Mouse (Mus musculus): ENCODE data around the gene Itsn2. TPM values are rescaled to one million over a fixed set of nuclear protein-coding genes. Genes with fewer than 3 reads are reported as not detected.
A peak's percentile ranks its signal among the peaks of the same experiment; 100 is the strongest.

Itsn2 gene
- polyA plus RNA-seq, 1 experiment from 2014 or later: 39.6 TPM

GRCm38 (mm10) chr12:4558475-4559279 is 33.8 kb upstream of the Itsn2 start:
- Histone ChIP-seq H3K27me3 (replicated peaks) (no peaks in the 10 kb centered on the region), H3K36me3 (no peaks in the 10 kb centered on the region), H3K9ac (no peak overlapping the region), H3K4me2 (replicated peaks) (no peak overlapping the region), H3K4me1 (replicated peaks) (no peaks in the 10 kb centered on the region; the same call in 1 of the 2 replicates), H3K27ac (no peak overlapping the region), H3K9me3 (no peaks in the 10 kb centered on the region), H3K4me3 (replicated peaks) (no peak overlapping the region)
- ATAC-seq: peak; percentile 49
- 62% methylated on average over 9 of the region's 9 CpGs for WGBS

GRCm38 (mm10) chr12:4571864-4572263 is 20.6 kb upstream of the Itsn2 start:
- 21% methylated on average over 5 of the region's 5 CpGs for WGBS
- ATAC-seq: peak; percentile 93

GRCm38 (mm10) chr12:4574065-4574464 is 18.4 kb upstream of the Itsn2 start:
- H3K27me3 ChIP-seq (replicated peaks): no peaks in the 10 kb centered on the region
- no peaks in the 10 kb centered on the region for H3K4me1 ChIP-seq (replicated peaks)
- H3K9me3 ChIP-seq: no peaks in the 10 kb centered on the region
- no peak overlapping the region for H3K9ac ChIP-seq
- no peak overlapping the region for H3K4me2 ChIP-seq (replicated peaks)
- WGBS: 73% methylated on average over 4 of the region's 4 CpGs
- ATAC-seq: peak; percentile 68
- no peaks in the 10 kb centered on the region for H3K36me3 ChIP-seq
- no peak overlapping the region for H3K4me3 ChIP-seq (replicated peaks)
- no peak overlapping the region for H3K27ac ChIP-seq

More at GRCm38 (mm10) chr12:4571864-4572263, 20.6 kb upstream of the Itsn2 start:
- no peak overlapping the region for H3K4me2 ChIP-seq (replicated peaks)
- no peaks in the 10 kb centered on the region for H3K27me3 ChIP-seq (replicated peaks)
- no peaks in the 10 kb centered on the region for H3K9me3 ChIP-seq
- no peaks in the 10 kb centered on the region for H3K36me3 ChIP-seq
- H3K4me3 ChIP-seq (replicated peaks): no peak overlapping the region
- no peaks in the 10 kb centered on the region for H3K4me1 ChIP-seq (replicated peaks)
- no peak overlapping the region for H3K9ac ChIP-seq
- H3K27ac ChIP-seq: no peak overlapping the region

GRCm38 (mm10) chr12:4582326-4582725 is 10.1 kb upstream of the Itsn2 start:
- Histone ChIP-seq H3K9me3 (no peaks in the 10 kb centered on the region), H3K4me1 (replicated peaks) (no peaks in the 10 kb centered on the region), H3K36me3 (no peaks in the 10 kb centered on the region), H3K9ac (no peak overlapping the region), H3K4me3 (replicated peaks) (no peak overlapping the region), H3K4me2 (replicated peaks) (no peak overlapping the region), H3K27ac (no peak overlapping the region), H3K27me3 (replicated peaks) (no peaks in the 10 kb centered on the region)
- no peak for ATAC-seq

- Histone ChIP-seq H3K4me3 (replicated peaks) (no peak overlapping the region), H3K4me2 (replicated peaks) (no peak overlapping the region), H3K4me1 (replicated peaks) (no peaks in the 10 kb centered on the region), H3K27me3 (replicated peaks) (no peaks in the 10 kb centered on the region), H3K27ac (no peak overlapping the region), H3K9ac (no peak overlapping the region), H3K9me3 (no peaks in the 10 kb centered on the region), H3K36me3 (no peaks in the 10 kb centered on the region)
- no peak for ATAC-seq
- WGBS: 77% methylated on average over 2 of the region's 2 CpGs
Observed at GRCm38 (mm10) chr12:4587846-4588245, 4.6 kb upstream of the Itsn2 start.

GRCm38 (mm10) chr12:4588603-4589002 is 3.8 kb upstream of the Itsn2 start:
- H3K9ac ChIP-seq: no peak overlapping the region
- no peak overlapping the region for H3K27ac ChIP-seq
- 76% methylated on average over 3 of the region's 3 CpGs for WGBS
- no peak for ATAC-seq
- H3K27me3 ChIP-seq (replicated peaks): no peaks in the 10 kb centered on the region
- H3K4me3 ChIP-seq (replicated peaks): no peak overlapping the region
- H3K36me3 ChIP-seq: no peaks in the 10 kb centered on the region
- H3K4me1 ChIP-seq (replicated peaks): 0 out of 2 replicates have a peak, but pooled peaks cover under 1% of the 10 kb centered on the region
- H3K9me3 ChIP-seq: no peaks in the 10 kb centered on the region
- H3K4me2 ChIP-seq (replicated peaks): no peak overlapping the region

- Histone ChIP-seq H3K4me3 (replicated peaks) (peak overlapping the region; percentile 96), H3K4me1 (replicated peaks) (peaks cover 5% of the 10 kb centered on the region; the same call in 1 of the 2 replicates), H3K27me3 (replicated peaks) (no peaks in the 10 kb centered on the region), H3K4me2 (replicated peaks) (peak overlapping the region; percentile 85), H3K36me3 (no peaks in the 10 kb centered on the region), H3K27ac (no peak overlapping the region), H3K9me3 (no peaks in the 10 kb centered on the region), H3K9ac (peak overlapping the region; percentile 88; the same call in 1 of the 2 replicates)
- ATAC-seq: no peak
- WGBS: 59% methylated on average over 6 of the region's 6 CpGs
Observed at GRCm38 (mm10) chr12:4592025-4592424, 413 bp upstream of the Itsn2 start.

GRCm38 (mm10) chr12:4593166-4593929 is 910 bp downstream of the Itsn2 start:
- Histone ChIP-seq H3K4me2 (replicated peaks) (peak overlapping the region; percentile 85), H3K27ac (peak overlapping the region; percentile 86), H3K27me3 (replicated peaks) (no peaks in the 10 kb centered on the region), H3K9me3 (no peaks in the 10 kb centered on the region), H3K9ac (peak overlapping the region; percentile 88), H3K36me3 (no peaks in the 10 kb centered on the region), H3K4me1 (replicated peaks) (peaks cover 5% of the 10 kb centered on the region; the same call in 1 of the 2 replicates), H3K4me3 (replicated peaks) (peak overlapping the region; percentile 96)
- WGBS: under 1% methylated on average over 79 of the region's 80 CpGs
- peak; percentile 91 for ATAC-seq

- 54% methylated on average over 9 of the region's 9 CpGs for WGBS
- H3K27me3 ChIP-seq (replicated peaks): no peaks in the 10 kb centered on the region
- no peak overlapping the region for H3K27ac ChIP-seq
Observed at GRCm38 (mm10) chr12:4593930-4594391, 1.5 kb downstream of the Itsn2 start.

GRCm38 (mm10) chr12:4595055-4595454 is 2.6 kb downstream of the Itsn2 start:
- ATAC-seq: no peak
- Histone ChIP-seq H3K9me3 (no peaks in the 10 kb centered on the region), H3K27me3 (replicated peaks) (no peaks in the 10 kb centered on the region), H3K9ac (no peak overlapping the region), H3K4me1 (replicated peaks) (peaks cover 12% of the 10 kb centered on the region; the same call in 1 of the 2 replicates), H3K36me3 (no peaks in the 10 kb centered on the region), H3K4me3 (replicated peaks) (no peak overlapping the region), H3K27ac (no peak overlapping the region), H3K4me2 (replicated peaks) (no peak overlapping the region)
- WGBS: 62% methylated on average over 6 of the region's 6 CpGs

More at GRCm38 (mm10) chr12:4593930-4594391, 1.5 kb downstream of the Itsn2 start:
- H3K36me3 ChIP-seq: no peaks in the 10 kb centered on the region
- H3K9me3 ChIP-seq: no peaks in the 10 kb centered on the region
- peaks cover 7% of the 10 kb centered on the region; the same call in 1 of the 2 replicates for H3K4me1 ChIP-seq (replicated peaks)
- ATAC-seq: no peak
- H3K4me3 ChIP-seq (replicated peaks): peak overlapping the region; percentile 96
- H3K4me2 ChIP-seq (replicated peaks): peak overlapping the region; percentile 85
- H3K9ac ChIP-seq: peak overlapping the region; percentile 88

- peak overlapping the region; percentile 48; the same call in 1 of the 2 replicates for H3K27ac ChIP-seq
- no peak overlapping the region for H3K9ac ChIP-seq
- H3K4me1 ChIP-seq (replicated peaks): peaks cover 10% of the 10 kb centered on the region; the same call in 1 of the 2 replicates
- no peaks in the 10 kb centered on the region for H3K27me3 ChIP-seq (replicated peaks)
- H3K4me3 ChIP-seq (replicated peaks): no peak overlapping the region
- no peaks in the 10 kb centered on the region for H3K36me3 ChIP-seq
- H3K9me3 ChIP-seq: no peaks in the 10 kb centered on the region
- peak; percentile 91 for ATAC-seq
- H3K4me2 ChIP-seq (replicated peaks): peak overlapping the region; percentile 26; the same call in 1 of the 2 replicates
- WGBS: 55% methylated on average over 8 of the region's 8 CpGs
Observed at GRCm38 (mm10) chr12:4598666-4599428, 6.4 kb downstream of the Itsn2 start.

Measured in intestine, embryonic 15.5 days (tissue).